ENCODE assay signal across 8 mouse cellular contexts in the genomic region with DNA sequence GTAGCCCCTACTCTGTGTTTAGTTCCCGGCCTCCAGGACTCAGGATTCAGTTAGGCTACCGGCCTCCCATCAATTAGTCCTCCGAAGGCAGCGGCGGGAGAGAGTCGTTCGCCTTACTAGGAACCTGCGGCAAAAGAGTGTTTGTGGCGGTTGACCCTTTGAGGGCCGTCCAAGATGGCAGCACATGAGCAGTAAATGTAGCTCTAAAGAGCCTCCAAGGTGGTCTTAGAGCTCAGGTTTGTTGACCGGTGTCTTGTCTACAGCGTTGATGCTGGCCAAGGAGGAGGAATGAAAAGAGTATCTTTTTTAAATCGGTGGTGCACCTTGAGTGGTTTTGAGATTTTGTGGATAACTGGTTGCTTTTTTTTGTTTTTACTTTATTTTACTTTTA. TPM values are rescaled to one million over a fixed set of nuclear protein-coding genes. Genes with fewer than 3 reads are reported as not detected.
DNase-seq lines count a peak whose midpoint lies in the region; ATAC-seq and TF ChIP-seq lines count a peak whose summit lies in the region.

No protein-coding gene starts in this region.

- no peak overlapping the region for H3K27ac ChIP-seq in lung, postnatal 0 days (ENCODE audit: low read length)
- peak overlapping the region; percentile 97 for H3K27ac ChIP-seq in forebrain, embryonic 12.5 days
- peak overlapping the region; percentile 93 for H3K27ac ChIP-seq in limb, embryonic 15.5 days
- H3K27ac ChIP-seq in small intestine, adult 2 months (ENCODE audit: insufficient read depth, low read depth, low read length) = no peak overlapping the region

- TF ChIP-seq CTCF in lung, postnatal 0 days (IDR thresholded peaks at IDR 0.05) = no peak
- no peak for TF ChIP-seq CTCF in small intestine, adult 2 months (IDR thresholded peaks at IDR 0.05; ENCODE audit: extremely low read depth, insufficient read length, insufficient replicate concordance, low read depth, low read length)

- 0 out of 2 replicates have a peak, but pooled peaks have one; percentile 31 for TF ChIP-seq POLR2A in small intestine, adult 2 months (IDR thresholded peaks at IDR 0.05; ENCODE audit: low read depth, low read length)

- 21% methylated on average over 13 of the region's 13 CpGs for WGBS in lung, postnatal 0 days
- WGBS in forebrain, embryonic 12.5 days = 21% methylated on average over 13 of the region's 13 CpGs
- WGBS in limb, embryonic 15.5 days = 17% methylated on average over 13 of the region's 13 CpGs
- WGBS in small intestine, adult 2 months = 21% methylated on average over 13 of the region's 13 CpGs

- ATAC-seq in lung, postnatal 0 days = peak; percentile 16; the same call in 1 of the 2 replicates
- peak; percentile 46 for ATAC-seq in forebrain, embryonic 12.5 days (ENCODE audit: low FRiP score)
- ATAC-seq in limb, embryonic 15.5 days (ENCODE audit: insufficient number of reproducible peaks, low FRiP score, low TSS enrichment, low read depth) = no peak

- TF ChIP-seq EP300 in lung, postnatal 0 days (IDR thresholded peaks at IDR 0.05) = no peak

- H3K4me2 ChIP-seq in lung, postnatal 0 days (replicated peaks; ENCODE audit: low read depth, low read length) = peak overlapping the region; percentile 61
- peak overlapping the region; percentile 63 for H3K4me2 ChIP-seq in forebrain, embryonic 12.5 days
- peak overlapping the region; percentile 66 for H3K4me2 ChIP-seq in limb, embryonic 15.5 days

- no peaks in the 10 kb centered on the region for H3K36me3 ChIP-seq in lung, postnatal 0 days (ENCODE audit: insufficient read depth, low read length)
- no peaks in the 10 kb centered on the region for H3K36me3 ChIP-seq in forebrain, embryonic 12.5 days (replicated peaks)
- no peaks in the 10 kb centered on the region for H3K36me3 ChIP-seq in limb, embryonic 15.5 days
- no peaks in the 10 kb centered on the region for H3K36me3 ChIP-seq in small intestine, adult 2 months (ENCODE audit: control insufficient read depth, insufficient read depth, low read length)

- H3K4me3 ChIP-seq in lung, postnatal 0 days (ENCODE audit: low read depth, low read length) = peak overlapping the region; percentile 66
- H3K4me3 ChIP-seq in forebrain, embryonic 12.5 days (replicated peaks) = peak overlapping the region; percentile 62
- H3K4me3 ChIP-seq in limb, embryonic 15.5 days = peak overlapping the region; percentile 81
- peak overlapping the region; percentile 76 for H3K4me3 ChIP-seq in small intestine, adult 2 months (ENCODE audit: low read depth, low read length)

- H3K9ac ChIP-seq in lung, postnatal 0 days (replicated peaks; ENCODE audit: low read depth) = peak overlapping the region; percentile 59
- H3K9ac ChIP-seq in forebrain, embryonic 12.5 days = peak overlapping the region; percentile 83
- peak overlapping the region; percentile 87 for H3K9ac ChIP-seq in limb, embryonic 15.5 days

- no peaks in the 10 kb centered on the region for H3K4me1 ChIP-seq in lung, postnatal 0 days (ENCODE audit: insufficient read depth, low read depth, low read length)
- 0 out of 2 replicates have a peak, but pooled peaks cover 3% of the 10 kb centered on the region for H3K4me1 ChIP-seq in forebrain, embryonic 12.5 days
- H3K4me1 ChIP-seq in limb, embryonic 15.5 days = no peaks in the 10 kb centered on the region
- H3K4me1 ChIP-seq in small intestine, adult 2 months (ENCODE audit: control insufficient read depth, insufficient read depth, insufficient read length, low read length) = no peaks in the 10 kb centered on the region

- H3K27me3 ChIP-seq in lung, postnatal 0 days (replicated peaks; ENCODE audit: insufficient read depth, low read length) = no peaks in the 10 kb centered on the region
- H3K27me3 ChIP-seq in forebrain, embryonic 12.5 days = no peaks in the 10 kb centered on the region
- H3K27me3 ChIP-seq in limb, embryonic 15.5 days = no peaks in the 10 kb centered on the region
- no peaks in the 10 kb centered on the region for H3K27me3 ChIP-seq in small intestine, adult 2 months (ENCODE audit: control insufficient read depth, insufficient read depth, low read length)

- H3K9me3 ChIP-seq in lung, postnatal 0 days (ENCODE audit: low read length) = no peaks in the 10 kb centered on the region
- H3K9me3 ChIP-seq in forebrain, embryonic 12.5 days = no peaks in the 10 kb centered on the region
- H3K9me3 ChIP-seq in limb, embryonic 15.5 days = no peaks in the 10 kb centered on the region

- no peak for DNase-seq in lung, postnatal 0 days (ENCODE audit: low spot score)
- no peak for DNase-seq in lung, postnatal 4 days
- no peak for DNase-seq in cerebellum, adult 8-10 months
- no peak for DNase-seq in left cerebral cortex, postnatal 36 days (ENCODE audit: low spot score in 2 of 2)
- no peak for DNase-seq in right cerebral cortex, postnatal 36 days (ENCODE audit: low spot score in 2 of 2)

- intact Hi-C loops in left cerebral cortex, postnatal 36 days (cut with DNase I) = no loop called here

RNA-seq across cellular contexts. Expression of a gene that starts 0.3 kb away (rescaled TPM):
- 1.1 and 1.2 TPM in 2 replicates for polyA plus RNA-seq in lung, postnatal 0 days (2015; fragmentation: Nextera tagmentation; extraction: Ambion mirVana)
- 3.2 and 4.1 TPM in 2 replicates for polyA plus RNA-seq in forebrain, embryonic 12.5 days (2016; fragmentation: Nextera tagmentation; extraction: Ambion mirVana)
- 3.6 and 5.1 TPM in 2 replicates for polyA plus RNA-seq in limb, embryonic 15.5 days (2015; fragmentation: Nextera tagmentation; extraction: Ambion mirVana)
- polyA plus RNA-seq in small intestine, adult 2 months (2012; rRNA removed) = 0.33 TPM in 1 of 2 replicates, not detected in the other
- total RNA-seq in left cerebral cortex, postnatal 36 days (2021) = 10 to 100 TPM; 18.8 to 21.8 TPM

RNA-seq across cellular contexts. Expression of a gene that starts 0.5 kb away (rescaled TPM):
- polyA plus RNA-seq in lung, postnatal 0 days (2015; fragmentation: Nextera tagmentation; extraction: Ambion mirVana) = 1.1 and 1.3 TPM in 2 replicates
- polyA plus RNA-seq in forebrain, embryonic 12.5 days (2016; fragmentation: Nextera tagmentation; extraction: Ambion mirVana) = 6.6 and 7.2 TPM in 2 replicates
- polyA plus RNA-seq in limb, embryonic 15.5 days (2015; fragmentation: Nextera tagmentation; extraction: Ambion mirVana) = 3.6 and 3.9 TPM in 2 replicates
- polyA plus RNA-seq in small intestine, adult 2 months (2012; rRNA removed) = not detected in 2 replicates
- total RNA-seq in left cerebral cortex, postnatal 36 days (2021) = 10 to 100 TPM; 10.5 to 13.7 TPM

RNA-seq across cellular contexts. Expression of a gene that starts 31.1 kb away (rescaled TPM):
- 0.06 and 0.08 TPM in 2 replicates for polyA plus RNA-seq in lung, postnatal 0 days (2015; fragmentation: Nextera tagmentation; extraction: Ambion mirVana)
- polyA plus RNA-seq in forebrain, embryonic 12.5 days (2016; fragmentation: Nextera tagmentation; extraction: Ambion mirVana) = 0.56 and 0.77 TPM in 2 replicates
- polyA plus RNA-seq in limb, embryonic 15.5 days (2015; fragmentation: Nextera tagmentation; extraction: Ambion mirVana) = 0.20 and 0.52 TPM in 2 replicates
- not detected in 2 replicates for polyA plus RNA-seq in small intestine, adult 2 months (2012; rRNA removed)
- 1 to 10 TPM; 1.6 to 3.0 TPM for total RNA-seq in left cerebral cortex, postnatal 36 days (2021)

RNA-seq across cellular contexts. Expression of a gene that starts 48.0 kb away (rescaled TPM):
- polyA plus RNA-seq in lung, postnatal 0 days (2015; fragmentation: Nextera tagmentation; extraction: Ambion mirVana) = 183 and 204 TPM in 2 replicates
- polyA plus RNA-seq in forebrain, embryonic 12.5 days (2016; fragmentation: Nextera tagmentation; extraction: Ambion mirVana) = 372 and 374 TPM in 2 replicates
- 184 and 205 TPM in 2 replicates for polyA plus RNA-seq in limb, embryonic 15.5 days (2015; fragmentation: Nextera tagmentation; extraction: Ambion mirVana)
- polyA plus RNA-seq in small intestine, adult 2 months (2012; rRNA removed) = 21.5 and 36.9 TPM in 2 replicates
- 100 to 1,000 TPM in 1 of 2 experiments, 10 to 100 TPM in 1; 82.3 to 103 TPM for total RNA-seq in left cerebral cortex, postnatal 36 days (2021)

Comparison
In these comparisons a context has a peak if more than half of its experiments do, and no peak if none do; other contexts are left out.
1. H3K27ac ChIP-seq: peak in forebrain, embryonic 12.5 days (single experiment) and limb, embryonic 15.5 days (single experiment); none in lung, postnatal 0 days (single experiment) and small intestine, adult 2 months (single experiment).
2. Peak in every context shown above with its lines, with median percentiles within 50 percentile points of each other: H3K4me2 ChIP-seq, H3K4me3 ChIP-seq and H3K9ac ChIP-seq.